Mouse (Mus musculus): ENCODE data around the gene Emsy.

The Emsy gene

DNA sequence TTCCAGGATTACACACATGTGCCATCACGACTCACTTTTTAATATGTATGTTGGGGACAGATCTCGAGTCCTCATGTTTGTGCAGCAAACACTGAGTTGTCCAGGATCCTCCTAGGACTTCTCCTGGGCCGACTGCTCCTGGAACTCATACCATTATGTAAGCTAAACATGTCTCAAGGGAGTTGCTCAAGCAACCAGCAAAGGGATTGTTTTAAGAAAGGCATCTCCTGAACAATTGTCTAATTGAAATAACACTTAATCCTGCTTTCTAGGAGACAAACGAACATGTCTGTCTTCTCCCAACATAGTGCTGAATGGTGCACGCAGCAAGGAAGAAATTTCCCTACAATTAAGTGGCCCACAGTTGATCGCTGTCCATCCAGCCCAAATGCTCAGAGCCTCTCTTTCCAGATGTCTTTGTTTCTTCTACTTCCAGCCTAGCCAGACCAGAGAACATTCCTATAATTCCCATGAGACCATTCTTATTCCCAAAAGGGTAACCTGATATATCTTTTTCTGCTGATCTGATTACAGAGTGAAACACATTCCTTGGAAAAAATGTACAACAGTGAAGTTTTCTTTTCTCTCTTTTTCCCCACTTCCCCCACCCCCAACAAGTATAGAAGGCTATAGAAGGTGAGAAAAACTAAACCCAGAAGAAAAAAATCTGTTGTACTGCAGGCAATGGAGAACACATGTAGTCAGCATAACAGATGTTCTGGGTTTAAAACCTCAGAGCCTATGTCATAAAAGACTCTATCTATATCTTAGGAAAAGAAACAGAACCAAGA, 11.6 kb upstream of the Emsy start:
- DNase-seq (ENCODE audit: low read depth, low spot score), result no peak

DNA sequence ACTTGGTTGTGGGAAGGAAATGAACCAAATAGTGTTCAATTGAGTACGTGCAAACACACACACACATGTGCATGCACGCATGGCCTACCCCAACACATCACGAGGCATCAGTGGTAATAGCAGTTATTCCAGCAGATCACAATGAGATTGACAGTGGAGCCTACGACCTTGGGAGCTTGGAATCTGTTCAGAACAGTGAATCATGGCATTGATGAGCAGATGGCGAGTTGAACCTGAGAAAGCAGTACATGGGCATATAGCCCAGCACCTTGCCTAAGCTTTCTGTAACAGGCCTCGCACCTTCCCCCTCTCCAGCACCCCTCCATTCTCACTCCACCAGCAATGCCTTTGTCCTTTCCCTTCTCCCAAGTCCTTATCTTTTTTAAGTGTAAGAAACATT, 9.1 kb upstream of the Emsy start:
- no peak for DNase-seq (ENCODE audit: low read depth, low spot score)

DNA sequence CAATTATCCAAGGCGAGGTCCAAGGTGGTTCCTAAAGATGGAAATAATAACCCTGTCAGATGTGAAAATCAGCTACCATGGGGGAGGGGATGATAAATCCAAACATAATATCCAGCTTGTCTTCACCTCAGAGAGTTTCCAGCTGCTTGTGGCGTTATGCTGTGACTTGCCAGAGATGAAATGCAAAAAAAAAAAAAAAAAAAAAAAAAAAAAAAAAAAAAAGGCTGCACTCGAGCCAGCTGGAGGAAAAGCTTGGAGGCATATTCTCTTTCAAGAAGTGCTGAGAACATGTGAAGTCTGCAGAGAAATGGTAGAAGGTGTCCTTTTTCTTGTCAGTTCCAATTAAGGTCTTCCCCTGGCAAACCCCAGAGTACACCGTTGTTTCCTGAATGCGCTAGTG, 8.6 kb upstream of the Emsy start:
- DNase-seq (ENCODE audit: low read depth, low spot score), result no peak

DNA sequence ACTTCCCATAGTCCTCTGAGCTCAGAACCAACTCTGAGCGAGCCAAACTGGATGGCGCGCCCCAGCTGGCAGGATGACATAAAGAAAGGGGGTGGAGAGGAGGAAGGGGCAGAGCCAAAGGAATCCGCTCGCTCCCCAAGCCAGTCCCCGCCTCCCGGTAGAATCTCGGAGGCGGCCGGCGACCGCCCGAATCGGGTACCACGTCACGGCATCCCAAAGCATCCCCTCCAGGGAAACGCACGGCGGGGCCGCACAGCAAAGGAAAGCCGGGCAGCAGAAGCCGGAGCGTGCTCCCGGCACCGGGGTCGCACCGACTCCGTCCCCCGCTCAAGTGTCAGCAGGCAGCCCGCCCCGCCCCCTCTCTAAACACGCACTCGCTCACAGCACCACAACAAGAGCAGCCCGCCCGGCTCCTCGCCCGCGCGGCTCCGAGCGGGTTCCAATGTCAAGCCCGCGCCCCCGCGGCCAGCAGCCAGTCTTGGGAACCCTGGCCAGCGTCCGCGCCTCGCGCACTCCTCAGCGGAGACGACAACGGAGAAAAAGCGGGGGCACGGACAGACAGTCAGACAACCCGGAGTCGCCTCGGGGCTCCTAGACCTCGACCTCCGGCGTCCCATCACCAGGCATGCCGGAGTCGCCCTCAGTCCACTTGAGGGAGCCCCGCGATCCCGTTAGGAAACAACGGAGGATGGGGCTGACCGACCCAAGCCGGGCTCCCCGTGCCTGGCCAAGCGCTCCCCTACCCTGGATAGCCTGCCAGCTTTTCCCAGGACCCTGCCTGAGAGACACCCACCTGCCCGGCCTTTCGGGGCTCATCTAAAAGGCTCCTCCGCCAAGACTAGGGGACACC, 677 bp downstream of the Emsy start:
- DNase-seq (ENCODE audit: low read depth, low spot score), result peak; percentile 88

DNA sequence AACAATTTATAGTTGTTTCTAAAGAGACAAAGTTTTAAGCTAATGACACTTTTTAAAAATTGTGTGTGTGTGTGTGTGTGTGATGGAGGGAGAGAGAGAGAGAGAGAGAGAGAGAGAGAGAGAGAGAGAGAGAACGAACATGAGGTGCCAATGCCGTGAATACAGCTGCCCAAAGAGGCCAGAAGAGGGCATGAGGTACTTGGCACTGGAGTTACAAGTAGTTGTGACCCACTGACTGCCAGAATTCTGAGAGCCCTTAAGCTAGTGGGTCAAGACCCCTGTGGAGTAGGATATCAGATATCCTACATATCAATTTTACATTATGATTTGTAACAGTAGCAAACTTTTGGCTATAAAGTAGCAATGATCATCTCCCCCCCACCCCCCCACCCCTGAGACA, 4.9 kb downstream of the Emsy start:
- no peak for DNase-seq (ENCODE audit: low read depth, low spot score)

DNA sequence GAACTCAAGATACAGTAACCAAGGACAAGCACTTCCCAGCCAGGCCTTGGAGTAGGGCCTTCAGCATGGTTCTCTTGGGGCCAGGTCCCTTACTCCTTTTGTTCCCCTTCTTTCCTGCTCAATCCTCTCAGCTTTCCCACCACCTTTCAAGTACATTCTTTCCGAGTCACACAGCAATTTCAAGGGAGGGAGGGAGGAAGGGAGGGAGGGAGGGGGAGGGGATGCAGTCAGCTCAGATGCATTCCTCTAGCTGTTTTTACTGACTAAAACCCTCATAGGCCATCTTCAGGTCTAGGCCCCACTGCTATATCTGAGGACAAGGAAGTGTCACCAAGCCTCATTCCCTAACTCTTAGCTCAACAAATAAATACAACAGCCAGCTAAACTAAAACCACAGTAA, 12.3 kb downstream of the Emsy start:
- DNase-seq (ENCODE audit: low read depth, low spot score), result no peak

DNA sequence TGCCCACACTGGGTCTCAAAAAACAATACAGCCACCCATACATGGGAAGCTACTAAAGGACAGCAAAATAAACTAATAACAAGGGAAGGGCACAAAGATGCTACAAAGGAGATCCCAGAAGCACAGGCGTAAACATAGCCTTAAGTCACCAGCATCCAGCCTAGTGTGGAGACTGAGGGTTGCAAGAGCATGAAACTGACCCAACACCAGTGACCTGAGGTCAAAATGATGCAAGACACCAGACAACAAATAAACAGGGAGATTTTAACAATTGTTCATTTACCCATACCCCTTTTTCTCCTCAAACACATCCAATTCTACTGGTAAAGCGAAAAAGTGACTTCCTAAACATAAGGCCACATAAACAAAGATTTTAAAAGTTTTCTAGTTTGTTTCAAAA, 20.0 kb downstream of the Emsy start:
- no peak for DNase-seq (ENCODE audit: low read depth, low spot score)

DNA sequence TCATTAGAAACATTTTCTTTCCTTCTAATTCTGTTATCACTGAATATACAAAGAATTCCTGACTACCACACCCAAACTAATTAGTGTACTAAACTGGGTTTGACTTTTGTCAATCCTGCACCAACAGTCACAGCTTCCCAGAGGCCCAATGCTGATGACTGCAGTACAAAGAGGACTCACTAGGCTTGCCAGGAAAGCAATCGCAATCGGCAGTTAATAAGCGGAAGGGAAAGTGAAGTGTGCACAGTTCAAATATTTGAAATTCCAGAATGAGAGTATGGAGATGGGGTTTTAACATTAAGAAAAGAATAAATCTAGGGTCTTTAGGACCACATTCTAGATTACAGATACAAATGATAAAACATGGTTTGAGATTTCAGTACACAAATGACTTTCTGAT, 23.6 kb downstream of the Emsy start:
- no peak for DNase-seq (ENCODE audit: low read depth, low spot score)

DNA sequence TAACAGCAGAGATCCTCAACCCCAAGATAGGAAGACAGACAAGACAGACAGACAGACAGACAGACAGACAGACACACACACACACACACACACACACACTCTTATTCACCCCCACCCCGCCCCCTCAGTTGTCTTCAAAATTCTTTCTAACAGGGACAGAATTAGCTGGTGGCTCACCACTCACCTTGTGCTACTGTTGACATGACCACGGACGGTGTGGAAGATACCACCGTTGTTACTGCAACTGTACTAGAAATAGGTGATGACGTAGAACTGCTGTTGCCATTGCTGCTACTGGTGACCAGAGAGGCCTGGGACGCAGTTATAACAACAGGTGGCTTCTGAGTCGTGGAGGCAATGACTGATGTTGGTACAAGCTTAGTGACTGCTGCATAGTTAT, 26.6 kb downstream of the Emsy start:
- no peak for DNase-seq (ENCODE audit: low read depth, low spot score)

DNA sequence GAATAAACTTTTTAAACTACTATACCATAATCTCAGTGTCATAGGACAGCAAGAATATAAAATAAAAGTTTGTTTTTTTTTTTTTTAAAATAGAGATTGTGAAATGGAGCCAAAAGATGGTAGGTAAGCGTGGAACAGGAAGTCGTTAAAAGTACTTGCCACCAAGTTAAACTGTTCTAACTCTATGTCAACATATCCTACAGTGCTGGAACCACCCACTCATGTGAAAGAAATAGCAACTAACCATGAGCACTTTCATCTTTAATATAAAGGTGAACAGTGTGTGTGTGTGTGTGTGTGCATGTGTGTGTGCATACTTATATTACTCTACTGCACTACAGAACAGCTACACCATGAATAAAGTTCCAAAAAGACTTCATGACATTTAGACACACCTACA, 38.8 kb downstream of the Emsy start:
- no peak for DNase-seq (ENCODE audit: low read depth, low spot score)

DNA sequence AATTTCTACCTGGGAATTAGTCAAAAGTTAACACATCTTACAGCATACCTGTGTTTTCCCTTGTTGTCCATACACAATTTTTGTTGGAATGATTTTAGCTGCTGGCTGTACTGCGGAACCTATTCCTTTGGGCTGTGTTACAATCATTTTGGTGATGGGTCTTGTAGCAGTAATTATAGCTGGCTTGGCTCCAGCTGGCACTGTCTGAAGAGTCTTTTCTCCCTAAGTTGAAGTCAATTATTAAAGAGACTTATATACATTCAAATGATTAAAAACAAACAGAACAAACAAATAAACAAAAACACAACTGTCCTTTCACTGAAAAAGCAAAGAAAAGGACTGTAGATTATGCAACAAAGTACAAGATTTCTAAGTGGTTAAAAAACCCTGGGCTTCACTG, 43.6 kb downstream of the Emsy start:
- DNase-seq (ENCODE audit: low read depth, low spot score), result no peak

DNA sequence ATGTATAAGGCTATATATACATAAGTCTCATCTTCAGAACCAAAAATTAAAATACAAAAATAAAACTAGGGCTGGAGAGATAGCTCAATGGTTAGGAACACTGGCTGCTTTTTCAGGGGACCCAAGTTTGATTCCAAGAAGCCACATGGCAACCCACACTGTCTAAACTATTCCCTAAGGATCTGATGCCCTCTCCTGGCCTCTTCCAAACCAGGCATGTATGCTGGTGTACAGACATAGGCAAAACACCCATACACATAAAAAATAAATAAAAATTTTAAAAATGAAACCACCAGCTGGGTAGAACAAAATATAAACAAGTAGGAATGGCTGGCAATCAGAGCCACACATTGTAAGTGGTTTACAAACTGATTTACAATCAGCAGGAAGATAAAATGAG, 48.1 kb downstream of the Emsy start:
- no peak for DNase-seq (ENCODE audit: low read depth, low spot score)

DNA sequence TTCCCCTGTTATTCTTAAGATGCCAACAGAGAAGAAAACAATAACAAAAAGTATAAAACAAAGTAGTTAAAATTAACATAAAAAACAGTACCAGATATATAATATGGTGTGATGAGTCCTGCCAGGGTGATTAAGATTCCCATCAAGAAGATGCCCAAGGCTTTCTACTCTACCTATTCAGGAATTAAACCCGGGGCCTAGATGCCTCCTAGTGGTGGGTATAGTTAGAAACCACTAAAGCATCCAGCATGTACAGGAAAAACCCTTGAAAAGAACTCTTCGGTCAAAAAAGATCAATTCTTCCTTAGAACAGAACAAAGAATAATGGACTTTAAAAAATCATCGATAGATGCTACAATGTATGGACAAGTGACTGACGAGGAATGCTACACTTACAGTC, 49.4 kb downstream of the Emsy start:
- peak; percentile 17 for DNase-seq (ENCODE audit: low read depth, low spot score)

DNA sequence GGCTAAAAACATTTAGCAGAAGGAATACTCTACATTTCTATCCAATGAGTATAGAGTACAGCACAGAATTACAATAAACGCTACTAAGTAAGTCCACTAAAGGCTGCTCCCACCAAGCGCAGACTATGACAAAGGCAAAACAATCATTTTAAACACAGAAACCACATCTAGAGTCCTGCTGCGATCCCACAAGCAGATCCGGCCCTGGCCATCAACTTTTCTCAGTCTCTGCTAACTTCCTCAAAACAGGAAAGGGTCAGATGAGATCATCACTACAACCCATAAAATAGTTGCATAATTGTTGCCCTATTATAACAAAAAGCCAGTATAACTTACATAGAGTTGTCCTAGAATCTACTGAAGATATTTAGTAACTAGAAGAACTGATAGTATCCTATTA, 54.9 kb downstream of the Emsy start:
- no peak for DNase-seq (ENCODE audit: low read depth, low spot score)

DNA sequence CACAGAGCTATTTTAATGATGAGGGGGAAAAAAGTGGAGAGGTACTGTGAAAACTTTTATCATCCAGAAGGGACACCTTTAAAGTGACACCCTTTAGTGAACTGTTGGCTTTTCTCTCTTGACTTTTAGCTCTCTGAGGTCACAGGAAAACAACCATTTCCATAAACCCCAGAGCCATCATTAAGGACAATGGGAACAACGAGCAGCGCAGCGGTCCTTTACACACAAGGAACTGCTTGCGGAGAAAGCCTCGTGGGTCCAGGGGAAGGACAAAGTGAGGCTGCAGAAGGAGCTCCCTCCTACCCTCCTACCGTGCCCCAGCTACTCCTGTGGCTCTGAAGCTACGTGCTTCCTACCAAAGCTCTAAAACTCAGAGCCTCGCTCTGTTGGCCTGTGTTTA, 59.2 kb downstream of the Emsy start:
- peak; percentile 24 for DNase-seq (ENCODE audit: low read depth, low spot score)

DNA sequence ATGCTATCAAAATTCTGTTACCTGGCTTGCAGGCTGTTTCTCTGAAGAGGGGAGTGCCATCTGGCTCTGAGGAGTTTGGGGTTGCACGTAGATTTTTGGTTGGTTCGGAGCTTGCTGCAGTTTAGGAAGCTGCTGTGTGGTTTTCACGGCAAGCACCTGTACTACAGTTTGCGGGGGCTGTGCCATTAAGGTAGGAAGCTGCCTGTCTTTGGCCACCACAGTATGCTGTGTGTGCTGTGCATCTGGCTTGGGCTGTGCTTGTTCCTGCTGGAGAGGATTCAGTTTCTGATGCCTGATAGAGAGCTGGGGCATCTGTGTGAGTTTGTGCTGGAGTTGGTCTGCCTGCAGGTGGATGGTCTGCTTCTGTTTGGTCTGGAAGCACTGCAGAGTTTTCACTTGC, 61.9 kb downstream of the Emsy start:
- DNase-seq (ENCODE audit: low read depth, low spot score), result no peak

DNA sequence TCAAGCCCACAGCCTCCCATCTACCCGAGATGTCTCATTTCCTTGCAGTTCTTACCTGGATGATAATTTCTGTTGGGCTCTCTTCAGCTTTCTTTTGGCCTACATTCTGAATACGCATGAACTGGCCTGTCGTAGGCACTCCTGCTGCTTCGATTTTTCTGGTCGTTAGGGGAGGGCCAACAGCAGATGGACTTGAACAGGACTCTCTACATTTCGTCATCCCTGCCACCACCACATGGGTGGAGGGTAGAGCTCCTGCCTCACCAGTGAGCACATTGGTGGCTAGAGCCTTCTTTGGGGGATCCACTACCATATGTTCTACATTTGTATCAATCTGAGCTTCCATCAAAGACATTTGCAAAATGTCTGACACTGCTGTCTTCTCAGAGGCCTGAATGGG, 63.3 kb downstream of the Emsy start:
- no peak for DNase-seq (ENCODE audit: low read depth, low spot score)

DNA sequence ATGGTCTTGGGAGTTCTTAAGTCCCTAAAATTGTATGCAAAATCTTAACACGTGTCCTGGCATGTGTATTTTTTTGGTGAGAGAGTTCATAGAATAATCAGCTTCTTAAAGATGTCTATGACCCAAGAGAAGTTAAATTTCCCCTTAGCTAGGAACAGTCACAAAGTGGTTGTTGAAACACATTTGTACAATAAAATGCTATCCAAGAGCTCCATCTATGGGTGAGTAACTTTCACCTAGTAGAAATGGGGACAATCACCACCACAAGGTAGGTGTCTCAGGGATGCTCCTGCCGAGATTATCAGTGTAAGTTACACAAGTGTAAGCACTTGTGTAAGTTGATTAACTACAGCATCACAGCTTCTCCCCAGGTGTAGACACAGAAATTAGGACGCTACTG, 67.6 kb downstream of the Emsy start:
- no peak for DNase-seq (ENCODE audit: low read depth, low spot score)

DNA sequence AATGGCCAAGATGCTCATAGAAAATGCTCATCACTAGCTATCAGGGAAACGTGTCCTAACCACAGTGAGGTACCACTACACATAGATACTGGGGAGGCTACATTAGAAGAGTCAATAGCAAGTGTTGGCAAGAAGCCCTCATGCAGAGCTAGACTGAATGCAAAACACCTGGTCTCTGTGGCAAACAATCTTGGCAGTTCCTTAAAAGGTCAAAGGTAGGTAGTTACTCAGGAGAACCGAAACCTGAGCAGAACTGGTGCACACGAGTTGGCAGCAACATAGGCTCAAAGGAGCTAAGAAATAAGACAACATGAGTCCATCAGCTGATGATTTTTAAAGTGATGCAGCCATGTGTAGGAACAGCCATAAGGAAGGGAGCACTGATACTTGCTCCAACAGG, 70.3 kb downstream of the Emsy start:
- no peak for DNase-seq (ENCODE audit: low read depth, low spot score)

DNA sequence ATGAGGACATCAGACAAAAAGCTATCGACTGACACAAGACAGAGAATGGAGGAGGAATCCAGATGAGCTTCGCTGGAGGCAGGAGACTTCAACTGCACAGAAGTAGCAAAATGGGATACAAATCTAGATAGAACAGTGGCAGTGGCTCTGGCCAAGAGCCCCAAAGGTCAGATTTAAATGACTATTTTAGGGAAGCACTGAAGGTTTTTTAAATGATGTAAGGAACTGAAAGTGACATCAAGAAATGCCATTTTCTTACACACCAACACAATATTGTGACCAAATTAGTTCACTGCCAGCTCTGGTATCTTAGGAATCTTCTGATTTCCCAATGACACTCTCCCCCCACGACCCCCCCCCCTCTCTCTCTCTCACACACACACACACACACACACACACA, 72.0 kb downstream of the Emsy start:
- DNase-seq (ENCODE audit: low read depth, low spot score), result no peak

DNA sequence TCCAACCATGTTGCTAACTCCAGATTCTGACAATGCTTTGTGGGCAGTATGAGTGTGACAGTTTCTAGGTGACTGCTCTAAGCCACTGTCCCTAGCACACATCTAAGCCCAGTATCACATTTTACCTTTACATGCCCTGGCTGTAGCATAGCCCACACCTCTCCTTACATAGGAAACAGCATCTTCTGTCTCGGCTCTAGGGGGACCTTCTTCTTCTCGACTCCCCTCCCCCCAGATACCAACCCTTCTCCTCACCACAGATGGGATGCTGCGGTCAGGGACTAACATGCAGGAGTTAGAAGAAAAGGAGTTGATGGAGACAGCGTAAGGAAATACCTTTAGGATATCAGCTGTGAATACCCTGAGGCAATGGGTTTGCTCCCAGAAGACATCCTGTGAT, 75.3 kb downstream of the Emsy start:
- DNase-seq (ENCODE audit: low read depth, low spot score), result no peak

DNA sequence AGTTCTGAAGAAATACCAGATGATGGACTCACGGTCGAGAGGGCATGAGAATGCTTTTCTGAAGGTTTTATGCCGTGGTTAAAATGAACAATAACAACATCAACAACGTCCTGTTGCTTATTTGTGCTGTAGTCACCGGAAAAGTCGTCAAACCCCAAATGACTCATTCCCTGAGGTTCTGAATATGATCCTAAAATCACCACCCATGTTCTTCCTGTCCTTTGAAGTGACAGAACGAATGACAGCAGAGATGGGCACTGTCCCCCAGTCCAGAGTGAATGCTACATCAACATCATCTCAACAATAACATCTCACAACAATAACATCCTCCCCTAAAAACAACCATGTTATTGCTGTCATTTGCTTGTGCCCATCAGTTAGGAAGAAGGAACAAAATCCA, 76.1 kb downstream of the Emsy start:
- no peak for DNase-seq (ENCODE audit: low read depth, low spot score)

DNA sequence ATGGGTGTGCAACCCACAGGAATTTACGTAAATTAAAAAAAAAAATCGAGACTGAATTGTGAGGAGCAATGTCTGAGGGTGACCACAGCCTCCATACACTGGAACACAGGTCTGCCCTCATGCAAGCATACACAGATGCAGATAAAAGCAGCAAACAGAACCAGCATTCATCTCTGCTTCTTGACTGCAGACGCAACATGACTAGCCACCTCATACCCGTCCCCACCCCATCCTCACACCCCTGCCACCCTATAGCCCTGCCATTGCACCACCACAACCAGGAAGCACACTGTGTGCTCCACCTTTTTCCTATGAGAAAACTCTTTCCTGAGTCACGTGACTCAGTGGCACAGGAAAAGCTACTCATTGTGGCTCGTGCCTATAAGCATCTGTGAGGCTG, 76.9 kb downstream of the Emsy start:
- DNase-seq (ENCODE audit: low read depth, low spot score), result no peak
